Mouse (Mus musculus): ENCODE measurements around the gene Nudc.

- TF ChIP-seq POLR2A (IDR thresholded peaks at IDR 0.05; ENCODE audit: borderline replicate concordance, extremely low read depth, insufficient read depth, insufficient read length, poor library complexity, severe bottlenecking) (no peak), CTCF (IDR thresholded peaks at IDR 0.05; ENCODE audit: borderline replicate concordance, extremely low read depth, insufficient read depth, insufficient read length) (no peak)
Measured at GRCm38 (mm10) chr4:133511050-133511449, 34.7 kb downstream of the Nudc start.
